Mouse (Mus musculus) lung, embryonic 14.5 days (tissue): ENCODE measurements around the gene Zscan5b. TPM values are rescaled to one million over a fixed set of nuclear protein-coding genes. Genes with fewer than 3 reads are reported as not detected.
"Not testable (repeated sequence)": the region's sequence is repeated elsewhere in the genome, so short reads cannot be mapped to it uniquely, and the experiment has no call there.

Source experiments
- ATAC-seq: fragments of 200-750 bp; cut with Nextera tagmentation; 2 replicates; pipeline ENCODE4 v1.8.0; 2017; ENCODE audit warnings: mild to moderate bottlenecking, moderate TSS enrichment, moderate library complexity; ENCODE audit not compliant: insufficient read depth
- DNase-seq: peaks from one replicate; pipeline ENCODE4 v3.0.0-alpha.2; 2015
- H3K27ac ChIP-seq: fragments of 300-500 bp; sonication (generic); 2 replicates; pipeline ENCODE4 v1.5.1; 2014; ENCODE audit warnings: low read depth, mild to moderate bottlenecking, moderate library complexity
- H3K27me3 ChIP-seq: fragments of 300-500 bp; sonication (generic); 2 replicates; pipeline ENCODE4 v1.6.1; 2014; ENCODE audit warnings: low read length, control low read depth; ENCODE audit not compliant: insufficient read depth
- H3K36me3 ChIP-seq: fragments of 300-500 bp; sonication (generic); 2 replicates; pipeline ENCODE4 v1.6.1; 2014; ENCODE audit warnings: control low read depth; ENCODE audit not compliant: insufficient read depth
- H3K4me1 ChIP-seq: fragments of 300-500 bp; sonication (generic); 2 replicates; pipeline ENCODE4 v1.6.1; 2014; ENCODE audit warnings: antibody characterized with exemption, control low read depth; ENCODE audit not compliant: insufficient read depth
- H3K4me2 ChIP-seq: fragments of 300-500 bp; sonication (generic); 2 replicates; pipeline ENCODE4 v1.6.1; 2014; ENCODE audit warnings: mild to moderate bottlenecking
- H3K4me3 ChIP-seq: fragments of 300-500 bp; sonication (generic); 2 replicates; pipeline ENCODE4 v1.5.1; 2014; ENCODE audit warnings: low read depth, low read length
- H3K9ac ChIP-seq: fragments of 300-500 bp; sonication (generic); 2 replicates; pipeline ENCODE4 v1.6.1; 2014
- H3K9me3 ChIP-seq: fragments of 300-500 bp; sonication (generic); 2 replicates; pipeline ENCODE4 v1.6.1; 2016; ENCODE audit warnings: low read depth, low read length, control low read depth
- CTCF ChIP-seq: IDR thresholded peaks from 2 replicates; pipeline ENCODE4 v1.5.1; 2016; ENCODE audit warnings: antibody characterized with exemption, low read depth
- WGBS: fragments of 180-500 bp; shearing (Covaris S2); extraction: QIAGEN DNeasy Blood & Tissue Kit; methylation state at CpG from one replicate; pipeline ENCODE4 v1.1.7; 2014; 5-methylcytosine and 5-hydroxymethylcytosine counted together
- polyA plus RNA-seq: library from polyadenylated mRNA; unstranded; fragments of >200 nt; fragmentation: Nextera tagmentation; extraction: Ambion mirVana; gene quantifications from 2 replicates; pipeline ENCODE4 v1.2.1, GENCODE M21; 2014

Gene Zscan5b
- polyA plus RNA-seq, 1 experiment from 2014 or later: not detected

DNA sequence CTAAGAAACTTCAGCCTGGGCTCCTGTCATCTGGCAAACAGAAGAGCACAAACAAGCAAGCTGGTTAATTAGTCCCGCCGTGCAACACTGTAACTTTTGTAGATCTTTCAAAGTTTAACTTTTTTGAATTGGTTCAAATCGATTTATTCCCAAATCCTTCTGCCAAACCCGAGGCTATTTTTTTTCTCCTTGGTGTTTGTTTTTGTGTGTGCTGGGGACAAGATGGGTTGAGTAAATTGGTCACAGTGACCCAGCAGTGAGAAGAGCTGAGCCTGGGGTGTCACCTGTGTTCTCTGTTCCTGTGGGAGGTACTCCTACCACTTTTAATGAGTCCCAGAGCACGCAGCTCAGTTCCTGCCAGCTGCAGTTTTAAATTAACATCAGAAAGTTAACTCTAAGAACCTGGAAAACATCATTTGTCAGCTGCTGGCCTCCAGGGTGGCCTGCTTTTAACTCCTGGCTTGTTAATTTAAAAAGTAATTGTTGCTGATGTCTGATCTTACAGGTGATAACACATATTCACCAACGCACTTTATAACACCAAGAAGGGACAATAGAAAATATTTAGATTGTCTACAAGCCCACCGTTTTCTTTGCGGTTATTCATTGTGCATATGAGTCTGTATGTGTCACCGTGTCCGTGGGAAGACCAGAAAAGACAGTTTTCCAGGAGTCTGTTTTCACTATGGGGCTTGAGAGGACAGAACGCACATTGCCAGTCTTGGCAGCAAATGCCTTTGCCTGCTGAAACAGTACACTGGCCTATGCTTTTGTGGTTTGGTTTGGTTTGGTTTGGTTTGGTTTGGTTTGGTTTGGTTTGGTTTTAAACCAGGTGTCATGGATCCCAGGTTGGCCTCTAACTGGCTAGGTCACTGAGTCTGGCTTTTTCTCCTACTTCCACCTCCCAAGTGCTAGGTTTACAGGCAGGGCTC lies 22.5 kb downstream of the Zscan5b start:
- Histone ChIP-seq H3K36me3 (no peaks in the 10 kb centered on the region), H3K9ac (no peak overlapping the region), H3K27ac (no peak overlapping the region), H3K9me3 (no peaks in the 10 kb centered on the region), H3K27me3 (no peaks in the 10 kb centered on the region), H3K4me2 (no peak overlapping the region), H3K4me3 (no peak overlapping the region), H3K4me1 (no peaks in the 10 kb centered on the region)
- no peak for ATAC-seq
- no peak for TF ChIP-seq CTCF
- WGBS: 31% methylated on average over 11 of the region's 11 CpGs
- DNase-seq: no peak

DNA sequence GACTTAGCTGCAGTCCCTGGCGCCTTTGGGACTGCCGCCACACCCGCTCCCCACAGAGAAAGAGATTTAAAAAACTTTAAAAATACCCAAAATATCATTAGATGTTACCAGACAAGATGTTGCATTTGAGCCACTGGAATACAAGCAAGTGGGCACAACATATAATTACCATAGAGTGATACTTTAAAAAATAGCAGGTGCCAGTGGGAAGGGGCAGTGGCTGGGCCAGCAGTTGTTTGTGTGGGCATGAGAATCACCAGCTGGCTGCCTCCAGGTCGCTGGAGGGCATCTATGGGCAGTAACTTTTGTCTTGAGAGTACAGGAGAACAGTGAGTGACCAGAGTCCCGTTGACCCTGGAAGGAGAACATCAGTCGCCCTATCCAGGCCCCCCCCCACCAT lies 30.3 kb downstream of the Zscan5b start, which contains the start of gene Epp13:
Epp13 (plus strand) TSS at position 301 of the 400 bp plus-strand sequence.
- no peak for DNase-seq
- 85% methylated on average over 6 of the region's 6 CpGs for WGBS
- H3K27me3 ChIP-seq: no peaks in the 10 kb centered on the region

DNA sequence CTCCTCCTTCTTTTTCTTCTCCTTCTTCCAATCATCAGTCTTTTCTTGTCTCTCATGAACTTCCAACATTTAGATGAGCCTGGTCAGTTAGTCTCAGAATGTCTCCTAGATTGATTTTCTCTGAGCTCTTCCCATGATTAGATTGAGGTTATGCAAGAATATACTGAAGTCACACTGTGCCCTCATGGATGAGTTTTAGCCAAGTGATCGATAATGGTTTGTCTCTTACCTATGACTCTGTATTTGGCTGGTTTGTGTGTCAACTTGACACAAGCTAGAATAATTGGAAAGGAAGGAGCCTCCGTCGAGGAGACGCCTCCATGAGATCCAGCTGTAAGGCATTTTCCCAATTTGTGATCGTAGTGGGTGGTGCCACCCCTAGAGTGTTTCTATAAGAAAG lies 32.4 kb downstream of the Zscan5b start:
- DNase-seq (no peak), ATAC-seq (no peak)
- TF ChIP-seq CTCF: no peak
- no peaks in the 10 kb centered on the region for H3K4me1 ChIP-seq
- H3K27ac ChIP-seq: no peak overlapping the region
- 88% methylated on average over 5 of the region's 5 CpGs for WGBS
- 0 out of 2 replicates have a peak, but pooled peaks cover 2% of the 10 kb centered on the region for H3K9me3 ChIP-seq
- no peak overlapping the region for H3K9ac ChIP-seq
- H3K27me3 ChIP-seq: no peaks in the 10 kb centered on the region
- no peak overlapping the region for H3K4me3 ChIP-seq
- no peak overlapping the region for H3K4me2 ChIP-seq
- no peaks in the 10 kb centered on the region for H3K36me3 ChIP-seq

More for the DNA sequence above, 30.3 kb downstream of the Zscan5b start, which contains the start of gene Epp13:
- TF ChIP-seq CTCF: no peak
- Histone ChIP-seq H3K4me2 (no peak within 1 kb of the TSS), H3K27ac (no peak within 1 kb of the TSS), H3K4me3 (no peak within 1 kb of the TSS), H3K36me3 (no peaks in the 10 kb centered on the region), H3K9me3 (0 out of 2 replicates have a peak, but pooled peaks cover 2% of the 10 kb centered on the region), H3K4me1 (no peaks in the 10 kb centered on the region), H3K9ac (no peak within 1 kb of the TSS)
- no peak for ATAC-seq

DNA sequence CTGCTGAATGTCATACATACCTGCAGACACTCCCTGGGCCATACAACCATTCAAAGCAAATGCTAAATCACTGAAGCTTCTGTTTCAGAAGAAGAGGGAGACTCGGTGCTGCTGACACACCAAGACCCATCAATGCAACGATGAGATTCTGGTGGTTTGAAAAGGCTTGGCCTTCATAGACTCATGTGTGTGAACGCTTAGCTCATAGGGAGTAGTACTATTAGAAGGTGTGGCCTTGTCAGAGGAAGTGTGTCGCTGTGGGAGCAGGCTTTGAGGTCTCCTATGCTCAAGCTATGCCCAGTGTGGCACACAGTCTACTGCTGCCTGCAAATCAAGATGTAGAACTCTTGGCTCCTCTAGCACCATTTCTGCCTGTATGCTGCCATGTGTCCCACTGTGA lies 35.3 kb downstream of the Zscan5b start:
- H3K4me3 ChIP-seq: no peak overlapping the region
- 0 out of 2 replicates have a peak, but pooled peaks cover 2% of the 10 kb centered on the region for H3K9me3 ChIP-seq
- H3K36me3 ChIP-seq: no peaks in the 10 kb centered on the region
- H3K9ac ChIP-seq: no peak overlapping the region
- no peak for TF ChIP-seq CTCF
- DNase-seq (no peak), ATAC-seq (no peak)
- H3K4me2 ChIP-seq: no peak overlapping the region
- 77% methylated on average over 4 of the region's 4 CpGs for WGBS
- no peaks in the 10 kb centered on the region for H3K4me1 ChIP-seq
- no peak overlapping the region for H3K27ac ChIP-seq
- no peaks in the 10 kb centered on the region for H3K27me3 ChIP-seq

DNA sequence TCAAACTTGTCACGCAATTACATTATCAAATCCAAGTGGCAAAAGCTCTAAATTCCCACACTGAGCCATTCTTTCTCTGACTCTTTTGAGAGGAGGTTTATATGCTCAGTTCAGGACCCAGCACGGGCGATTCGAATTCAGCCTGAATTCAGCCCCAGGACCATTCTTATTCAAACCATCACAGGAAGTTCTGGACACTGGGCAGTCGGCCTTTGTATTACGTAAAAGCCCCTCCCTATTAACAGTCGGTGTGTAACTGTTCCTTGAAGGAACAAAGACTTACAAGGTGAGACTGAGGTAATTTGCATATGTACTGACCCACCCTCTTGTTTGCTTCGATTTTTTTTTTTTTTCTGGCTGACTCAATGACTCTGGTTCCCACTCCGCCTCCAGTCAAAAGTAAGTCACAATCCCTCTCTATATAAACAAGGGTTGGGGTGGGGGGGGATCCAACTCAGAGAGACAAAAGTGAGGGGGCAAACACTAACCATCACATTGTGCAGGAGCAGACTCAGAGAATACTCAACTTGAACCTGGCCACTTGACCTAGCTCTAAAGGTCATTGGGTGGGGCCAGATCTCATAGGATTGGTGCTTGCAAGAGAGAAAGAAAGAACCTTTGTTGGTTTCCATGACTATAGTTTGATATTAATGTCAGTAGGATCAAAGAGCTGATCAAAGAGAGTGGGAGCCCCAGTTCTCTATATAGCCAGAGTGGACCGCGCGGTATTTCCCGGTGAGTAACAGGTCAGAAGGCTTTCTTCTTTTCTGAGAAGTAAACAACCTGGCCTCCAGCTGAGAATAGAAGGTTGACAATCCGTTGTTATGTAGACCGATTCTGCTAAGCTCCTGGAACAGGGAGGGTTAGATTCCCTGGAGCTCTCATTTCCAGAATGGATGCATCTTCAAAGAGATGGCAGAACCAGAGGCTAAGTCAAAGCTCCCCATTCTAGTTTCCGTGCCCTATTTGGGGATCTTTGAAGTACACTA lies 36.4 kb downstream of the Zscan5b start:
- Histone ChIP-seq H3K4me3 (no peak overlapping the region), H3K9ac (no peak overlapping the region), H3K4me2 (no peak overlapping the region), H3K9me3 (no peaks in the 10 kb centered on the region), H3K4me1 (no peaks in the 10 kb centered on the region), H3K27me3 (no peaks in the 10 kb centered on the region), H3K27ac (no peak overlapping the region), H3K36me3 (no peaks in the 10 kb centered on the region)
- TF ChIP-seq CTCF: no peak
- DNase-seq: no peak
- 38% methylated on average over 16 of the region's 16 CpGs for WGBS
- ATAC-seq: no peak

DNA sequence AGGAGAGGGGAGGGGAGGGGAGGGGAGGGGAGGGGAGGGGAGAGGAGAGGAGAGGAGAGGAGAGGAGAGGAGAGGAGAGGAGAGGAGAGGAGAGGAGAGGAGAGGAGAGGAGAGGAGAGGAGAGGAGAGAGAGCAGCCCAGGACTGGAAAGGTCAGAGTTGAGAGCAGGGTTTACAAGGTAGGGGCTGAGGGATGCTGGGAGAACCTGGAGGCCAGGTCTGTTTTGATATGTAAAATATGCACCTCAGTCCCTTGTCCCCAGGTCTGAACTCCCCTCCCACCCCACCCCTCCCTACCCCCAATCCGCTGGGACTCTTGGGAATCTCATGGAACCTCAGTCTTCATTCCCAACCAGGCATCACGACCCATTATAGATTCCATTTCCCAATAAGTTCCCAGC lies 37.9 kb downstream of the Zscan5b start:
- H3K27me3 ChIP-seq, H3K36me3 ChIP-seq, DNase-seq, H3K4me2 ChIP-seq, H3K27ac ChIP-seq, H3K4me3 ChIP-seq, H3K4me1 ChIP-seq, ATAC-seq, H3K9ac ChIP-seq, H3K9me3 ChIP-seq: not testable (repeated sequence)
- WGBS: 47% methylated on average over 2 of the region's 2 CpGs
